Mouse (Mus musculus) intestine, postnatal 0 days (tissue): ENCODE data around the gene Rrp7a. TPM values are rescaled to one million over a fixed set of nuclear protein-coding genes. Genes with fewer than 3 reads are reported as not detected.

Experiments used
- ATAC-seq: fragments of 200-750 bp; cut with Nextera tagmentation; 2 replicates; pipeline ENCODE4 v1.8.0; 2017; ENCODE audit warnings: mild to moderate bottlenecking, moderate TSS enrichment, moderate library complexity
- H3K27ac ChIP-seq: fragments of 300-500 bp; sonication (generic); 2 replicates; pipeline ENCODE4 v1.5.1; 2014; ENCODE audit warnings: mild to moderate bottlenecking, low read depth, low read length, moderate library complexity
- H3K27me3 ChIP-seq: fragments of 300-500 bp; sonication (generic); replicated peaks from 2 replicates; pipeline ENCODE4 v1.6.1; 2014; ENCODE audit warnings: low read length, mixed read lengths; ENCODE audit not compliant: control insufficient read depth, insufficient read depth
- H3K36me3 ChIP-seq: fragments of 300-500 bp; sonication (generic); 2 replicates; pipeline ENCODE4 v1.6.1; 2014; ENCODE audit warnings: mild to moderate bottlenecking, moderate library complexity; ENCODE audit not compliant: control insufficient read depth, insufficient read depth
- H3K4me1 ChIP-seq: fragments of 300-500 bp; sonication (generic); replicated peaks from 2 replicates; pipeline ENCODE4 v1.6.1; 2014; ENCODE audit warnings: antibody characterized with exemption, low read length, mixed read lengths; ENCODE audit not compliant: control insufficient read depth, insufficient read depth
- H3K4me2 ChIP-seq: fragments of 300-500 bp; sonication (generic); replicated peaks from 2 replicates; pipeline ENCODE4 v1.6.1; 2014; ENCODE audit warnings: low read depth, mild to moderate bottlenecking, moderate library complexity
- H3K4me3 ChIP-seq: fragments of 300-500 bp; sonication (generic); 2 replicates; pipeline ENCODE4 v1.5.1; 2014; ENCODE audit warnings: low read depth, low read length
- H3K9ac ChIP-seq: fragments of 300-500 bp; sonication (generic); 2 replicates; pipeline ENCODE4 v1.6.1; 2014; ENCODE audit warnings: mild to moderate bottlenecking, low read depth, low read length
- H3K9me3 ChIP-seq: fragments of 300-500 bp; sonication (generic); 2 replicates; pipeline ENCODE4 v1.6.1; 2016; ENCODE audit warnings: mixed run types; ENCODE audit not compliant: control insufficient read depth
- CTCF ChIP-seq: sonication (generic); IDR thresholded peaks from 2 replicates; pipeline ENCODE4 v1.5.1; 2016; ENCODE audit warnings: low read depth, mild to moderate bottlenecking, control low read depth, antibody characterized with exemption, moderate library complexity
- WGBS: fragments of 180-500 bp; shearing (Covaris S2); extraction: QIAGEN DNeasy Blood & Tissue Kit; methylation state at CpG from one replicate; pipeline ENCODE4 v1.1.7; 2014; 5-methylcytosine and 5-hydroxymethylcytosine counted together
- polyA plus RNA-seq: library from polyadenylated mRNA; unstranded; fragments of >200 nt; fragmentation: Nextera tagmentation; extraction: Ambion mirVana; gene quantifications from 2 replicates; pipeline ENCODE4 v1.2.1, GENCODE M21; 2015

Rrp7a gene
- polyA plus RNA-seq, 1 experiment from 2014 or later: 32.7 TPM

DNA sequence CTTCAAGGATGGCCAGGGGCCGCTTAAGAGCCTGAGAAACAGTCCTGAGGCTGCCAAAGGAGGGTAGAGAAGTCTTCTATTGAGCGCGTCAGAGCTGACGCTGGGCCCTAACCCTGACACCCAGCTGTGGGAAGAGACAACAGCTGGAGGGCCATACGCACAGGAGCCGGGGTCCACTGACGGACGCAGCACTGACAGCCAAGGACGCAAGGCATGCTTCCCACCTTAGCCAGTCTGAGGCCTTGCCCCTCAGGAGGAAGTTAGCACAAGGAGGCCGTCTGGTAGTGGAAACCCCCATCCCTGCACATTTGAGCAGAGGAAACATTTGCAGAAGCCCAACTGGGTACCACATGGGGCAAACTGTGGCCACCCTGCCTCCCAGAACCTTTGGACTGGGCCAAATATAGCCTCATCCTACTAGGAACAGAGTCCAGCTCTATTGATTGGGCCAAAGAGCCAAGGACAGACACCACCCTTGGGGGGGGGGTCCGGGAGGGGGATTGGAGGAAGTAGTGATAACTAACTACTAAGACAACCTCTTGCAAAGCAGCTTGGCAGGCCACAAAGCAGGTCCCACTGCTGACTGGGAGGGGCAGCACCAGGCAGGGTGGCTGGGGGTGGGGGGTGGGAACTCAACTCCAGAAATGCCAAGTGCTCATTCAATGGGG, 40.4 kb upstream of the Rrp7a start:
- H3K4me3 ChIP-seq: no peak overlapping the region
- H3K27me3 ChIP-seq: no peaks in the 10 kb centered on the region
- 0 out of 2 replicates have a peak, but pooled peaks cover 8% of the 10 kb centered on the region for H3K4me1 ChIP-seq
- ATAC-seq: peak; percentile 26; the same call in 1 of the 2 replicates
- 85% methylated on average over 11 of the region's 11 CpGs for WGBS
- no peak overlapping the region for H3K9ac ChIP-seq
- no peaks in the 10 kb centered on the region for H3K9me3 ChIP-seq
- no peak for TF ChIP-seq CTCF
- H3K4me2 ChIP-seq: no peak overlapping the region
- H3K36me3 ChIP-seq: peaks cover 44% of the 10 kb centered on the region
- no peak overlapping the region for H3K27ac ChIP-seq

DNA sequence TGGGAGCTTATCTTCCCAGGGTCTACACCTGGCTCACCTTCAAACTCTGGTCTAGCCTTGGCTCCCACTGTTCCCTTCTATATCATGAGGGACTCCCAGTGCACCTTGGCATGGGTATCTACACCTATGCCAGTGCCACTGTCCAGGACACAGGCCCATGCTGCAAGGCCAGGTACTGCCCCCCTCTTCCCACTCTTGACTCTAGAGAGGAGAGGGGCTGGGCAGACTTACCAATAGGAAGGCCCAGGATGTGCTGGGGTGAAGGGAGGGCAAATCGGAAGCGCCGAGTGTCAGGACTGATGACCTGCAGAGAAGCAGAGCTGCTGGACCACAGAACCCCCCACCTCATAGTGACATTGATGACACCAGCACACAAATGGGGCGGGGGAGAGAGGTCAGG, 39.4 kb upstream of the Rrp7a start:
- Histone ChIP-seq H3K27me3 (no peaks in the 10 kb centered on the region), H3K36me3 (peaks cover 52% of the 10 kb centered on the region), H3K9ac (no peak overlapping the region), H3K27ac (no peak overlapping the region), H3K4me1 (0 out of 2 replicates have a peak, but pooled peaks cover 8% of the 10 kb centered on the region), H3K4me3 (no peak overlapping the region), H3K4me2 (no peak overlapping the region), H3K9me3 (no peaks in the 10 kb centered on the region)
- no peak for TF ChIP-seq CTCF
- 98% methylated on average over 4 of the region's 4 CpGs for WGBS
- no peak for ATAC-seq

DNA sequence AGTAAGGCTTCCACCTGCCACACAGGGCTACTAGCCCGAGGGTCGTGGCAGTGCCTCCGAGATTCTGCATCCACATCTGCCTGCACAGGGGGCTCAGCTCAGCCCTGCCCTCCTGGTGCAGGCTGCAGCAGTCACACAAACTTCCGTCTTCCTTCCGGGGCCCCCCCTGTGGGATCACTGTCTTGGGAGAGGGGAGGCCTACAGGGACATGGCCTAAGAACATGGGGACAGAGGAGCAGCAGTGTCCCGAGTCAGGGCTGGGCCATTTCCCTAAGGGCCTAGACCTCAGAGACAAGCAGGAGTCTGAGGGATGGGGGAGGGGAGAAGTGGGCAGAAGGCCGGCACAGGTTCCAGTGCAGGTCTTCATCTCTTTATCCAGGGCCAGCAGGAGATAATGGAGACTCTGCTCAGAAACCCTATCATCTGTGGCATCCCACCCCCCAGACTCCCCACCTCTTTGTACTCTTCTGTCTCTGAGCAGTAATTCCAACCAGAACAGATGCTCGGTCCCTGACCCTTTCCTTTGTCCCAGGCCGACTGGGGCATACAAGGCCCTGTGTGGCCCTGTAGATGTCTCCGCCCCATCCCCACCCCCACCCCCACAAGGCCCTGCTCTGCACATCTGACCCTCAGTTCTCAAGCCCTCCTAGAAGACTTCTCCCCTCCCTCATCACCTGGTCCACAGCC, 38.6 kb upstream of the Rrp7a start:
- WGBS: 72% methylated on average over 10 of the region's 10 CpGs
- H3K4me1 ChIP-seq: 0 out of 2 replicates have a peak, but pooled peaks cover 8% of the 10 kb centered on the region
- H3K4me3 ChIP-seq: no peak overlapping the region
- no peaks in the 10 kb centered on the region for H3K27me3 ChIP-seq
- peaks cover 53% of the 10 kb centered on the region for H3K36me3 ChIP-seq
- H3K9me3 ChIP-seq: no peaks in the 10 kb centered on the region
- no peak overlapping the region for H3K27ac ChIP-seq
- no peak overlapping the region for H3K4me2 ChIP-seq
- no peak for ATAC-seq
- H3K9ac ChIP-seq: no peak overlapping the region
- no peak for TF ChIP-seq CTCF

DNA sequence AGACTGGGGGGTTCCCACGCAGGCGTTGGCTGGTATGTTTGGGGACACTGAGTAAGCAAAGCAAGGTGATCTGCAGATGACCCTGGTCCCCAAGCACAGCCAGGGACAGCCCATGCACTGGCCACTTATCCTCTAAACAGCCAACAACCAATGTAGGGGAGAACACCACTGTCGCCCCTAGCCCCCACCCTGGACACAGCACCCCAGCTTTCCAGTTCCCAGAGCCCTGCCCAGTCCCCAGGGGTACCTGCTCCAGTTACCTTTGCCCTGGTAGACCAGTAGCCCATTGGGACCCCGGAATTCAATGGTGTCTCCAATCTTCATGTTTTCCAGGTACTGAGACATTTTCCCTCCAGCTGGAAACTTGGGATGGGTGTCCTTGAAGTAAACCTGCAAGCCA, 38.0 kb upstream of the Rrp7a start:
- no peak overlapping the region for H3K27ac ChIP-seq
- H3K9me3 ChIP-seq: no peaks in the 10 kb centered on the region
- WGBS: 97% methylated on average over 4 of the region's 4 CpGs
- H3K9ac ChIP-seq: no peak overlapping the region
- no peak for ATAC-seq
- H3K4me3 ChIP-seq: no peak overlapping the region
- H3K27me3 ChIP-seq: no peaks in the 10 kb centered on the region
- H3K4me1 ChIP-seq: 0 out of 2 replicates have a peak, but pooled peaks cover 3% of the 10 kb centered on the region
- H3K36me3 ChIP-seq: peaks cover 53% of the 10 kb centered on the region
- H3K4me2 ChIP-seq: no peak overlapping the region
- no peak for TF ChIP-seq CTCF

DNA sequence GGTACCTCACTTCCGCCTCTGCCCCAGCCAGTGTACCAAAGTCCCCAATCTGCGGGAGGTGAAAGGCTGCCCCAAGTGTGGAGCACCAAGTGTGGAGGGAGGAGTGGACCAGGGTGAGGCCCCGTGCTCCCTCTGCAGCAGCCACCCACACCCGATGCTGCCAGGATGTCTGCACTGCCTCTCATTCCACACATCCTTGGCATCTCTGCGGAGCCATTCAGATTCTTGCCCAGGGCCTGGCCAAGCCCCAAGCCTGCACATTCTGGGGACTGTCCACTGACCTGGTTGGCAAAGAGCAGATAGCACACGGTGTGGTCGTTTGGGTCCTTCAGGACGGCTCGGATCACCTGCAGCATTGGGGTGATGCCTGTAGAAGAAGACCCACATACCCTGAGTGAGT, 37.2 kb upstream of the Rrp7a start:
- no peak overlapping the region for H3K4me3 ChIP-seq
- TF ChIP-seq CTCF: no peak
- peaks cover 53% of the 10 kb centered on the region for H3K36me3 ChIP-seq
- H3K27me3 ChIP-seq: no peaks in the 10 kb centered on the region
- H3K27ac ChIP-seq: no peak overlapping the region
- H3K4me1 ChIP-seq: no peaks in the 10 kb centered on the region
- H3K9me3 ChIP-seq: no peaks in the 10 kb centered on the region
- ATAC-seq: no peak
- WGBS: 93% methylated on average over 9 of the region's 9 CpGs
- H3K4me2 ChIP-seq: no peak overlapping the region
- H3K9ac ChIP-seq: no peak overlapping the region

DNA sequence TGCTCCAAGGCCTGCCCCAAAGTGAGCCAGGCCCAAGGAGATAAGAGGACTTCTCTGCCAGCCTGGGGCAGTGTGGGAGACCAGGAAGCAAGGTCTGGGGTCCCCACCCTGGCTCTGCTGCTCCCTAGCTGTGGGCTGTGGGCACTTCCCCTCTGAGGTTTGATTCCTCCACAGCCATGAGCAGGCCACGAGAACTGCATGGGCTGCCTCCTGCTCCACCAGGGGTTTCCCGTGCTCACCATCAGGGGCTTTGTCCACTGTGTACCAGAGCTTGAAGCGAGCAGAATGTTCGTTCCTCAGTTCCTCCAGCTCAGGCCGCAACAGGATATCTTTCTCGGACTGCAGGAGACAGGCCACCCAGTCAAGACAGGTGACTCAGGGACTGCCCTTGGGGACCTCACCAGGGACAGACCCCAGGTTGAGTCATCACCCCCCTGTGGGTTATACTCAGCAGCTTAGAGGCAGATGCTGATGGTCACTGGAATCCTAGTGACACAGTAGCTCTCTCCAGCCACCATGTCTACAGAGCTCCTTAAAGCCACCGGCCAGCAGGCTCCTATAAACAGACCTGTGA, 36.1 kb upstream of the Rrp7a start:
- WGBS: 92% methylated on average over 7 of the region's 7 CpGs
- Histone ChIP-seq H3K36me3 (peaks cover 63% of the 10 kb centered on the region), H3K27me3 (no peaks in the 10 kb centered on the region), H3K9me3 (no peaks in the 10 kb centered on the region), H3K4me1 (no peaks in the 10 kb centered on the region), H3K4me2 (no peak overlapping the region), H3K4me3 (no peak overlapping the region), H3K9ac (no peak overlapping the region), H3K27ac (no peak overlapping the region)
- no peak for ATAC-seq
- no peak for TF ChIP-seq CTCF
